Mouse (Mus musculus) bone marrow, adult 2 months (tissue): Measurements from ENCODE around the gene Plch2. TPM values are rescaled to one million over a fixed set of nuclear protein-coding genes. Genes with fewer than 3 reads are reported as not detected.
A peak's percentile ranks its signal among the peaks of the same experiment; 100 is the strongest.

Experiments used
- H3K27ac ChIP-seq: fragments of 200-500 bp; 2 replicates; pipeline ENCODE4 v1.5.1; 2012; ENCODE audit warnings: low read depth, mild to moderate bottlenecking, control low read depth, inconsistent platforms, low read length; ENCODE audit not compliant: control insufficient read depth, poor library complexity, insufficient read depth
- H3K4me1 ChIP-seq: fragments of 200-500 bp; 2 replicates; pipeline ENCODE4 v1.6.1; 2011; ENCODE audit warnings: low read length; ENCODE audit not compliant: control insufficient read depth, insufficient read depth
- H3K4me3 ChIP-seq: fragments of 200-500 bp; replicated peaks from 2 replicates; pipeline ENCODE3; 2011; ENCODE audit warnings: mild to moderate bottlenecking, low read depth, low read length, control low read depth; ENCODE audit not compliant: control insufficient read depth
- CTCF ChIP-seq: fragments of 200-500 bp; IDR thresholded peaks from 2 replicates; pipeline ENCODE4 v1.5.1; 2011; ENCODE audit warnings: low read length, control low read depth; ENCODE audit not compliant: control insufficient read depth, insufficient read depth
- POLR2A ChIP-seq: fragments of 200-500 bp; IDR thresholded peaks from 2 replicates; pipeline ENCODE4 v1.6.1; 2011; ENCODE audit warnings: low read depth, mild to moderate bottlenecking, control low read depth, low read length, borderline replicate concordance; ENCODE audit not compliant: control insufficient read depth
- WGBS: fragments of 180-500 bp; shearing (Covaris S2); methylation state at CpG from one replicate; pipeline ENCODE4 v1.1.7; 2018; 5-methylcytosine and 5-hydroxymethylcytosine counted together
- polyA plus RNA-seq: library from polyadenylated mRNA; stranded (reverse); fragments of >200 nt; gene quantifications from 2 replicates; pipeline ENCODE4 v1.2.4, GENCODE M21; 2011; ENCODE audit warnings: low replicate concordance; ENCODE audit not compliant: missing spikeins, insufficient read depth, insufficient read length

Plch2 gene
- polyA plus RNA-seq, 1 experiment, result not detected

GRCm38 (mm10) chr4:155065970-155066833, 9.6 kb upstream of the Plch2 start:
- WGBS, result 2% methylated on average over 15 of the region's 15 CpGs
- peaks cover 1% of the 10 kb centered on the region; the same call in 1 of the 2 replicates for H3K4me1 ChIP-seq
- peak overlapping the region; percentile 41 for H3K27ac ChIP-seq
- TF ChIP-seq CTCF (peak; percentile 60), POLR2A (no peak)
- peak overlapping the region; percentile 49 for H3K4me3 ChIP-seq

DNA sequence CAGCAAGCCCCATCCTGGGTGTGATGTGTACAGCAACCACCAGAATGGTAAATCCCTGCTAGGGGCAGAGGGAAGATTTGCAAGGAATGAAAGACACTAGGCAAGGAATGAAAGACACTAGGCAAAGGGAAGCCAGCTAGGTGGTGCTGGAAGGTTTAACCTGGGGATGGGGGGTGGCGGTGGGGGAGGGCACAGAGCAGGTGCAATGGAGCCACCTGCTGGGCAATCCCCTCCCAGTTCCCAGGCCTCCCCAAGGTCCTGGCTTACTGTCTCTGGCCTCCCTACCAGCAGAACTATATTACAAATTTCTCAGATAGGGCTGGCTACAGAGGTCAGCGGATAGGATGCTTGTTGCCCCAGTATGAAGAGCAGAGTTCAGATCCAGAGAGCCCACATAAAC, 7.9 kb upstream of the Plch2 start:
- no peak overlapping the region for H3K4me3 ChIP-seq
- WGBS, result 86% methylated on average over 2 of the region's 2 CpGs
- no peak overlapping the region for H3K27ac ChIP-seq
- no peak for TF ChIP-seq POLR2A
- no peak for TF ChIP-seq CTCF
- H3K4me1 ChIP-seq, result peaks cover 1% of the 10 kb centered on the region; the same call in 1 of the 2 replicates

- no peak overlapping the region for H3K4me3 ChIP-seq
These were observed 7.3 kb upstream of the Plch2 start for GRCm38 (mm10) chr4:155063895-155064294.

DNA sequence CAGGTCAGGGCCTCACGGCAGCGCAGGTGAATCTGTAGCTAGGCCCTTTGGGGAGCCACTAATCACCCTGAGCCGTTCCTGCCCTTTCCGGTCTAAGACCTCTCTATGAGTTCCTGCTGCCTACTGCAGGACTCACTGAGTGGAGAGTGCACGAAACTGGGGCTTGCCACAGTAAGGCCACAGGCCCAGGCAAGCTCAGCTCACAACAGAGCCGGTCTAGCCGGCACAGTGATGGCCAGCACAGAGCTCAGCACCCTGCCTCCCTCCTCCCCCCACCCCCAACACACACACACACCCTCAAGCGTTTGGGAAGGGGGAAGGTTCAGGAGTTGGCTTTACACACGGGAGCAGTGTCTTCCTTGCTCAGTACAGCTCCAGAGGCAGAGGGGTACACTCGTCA, 1.7 kb upstream of the Plch2 start:
- H3K27ac ChIP-seq, result no peak overlapping the region
- TF ChIP-seq CTCF (no peak), POLR2A (no peak)
- WGBS, result 46% methylated on average over 10 of the region's 10 CpGs
- H3K4me3 ChIP-seq, result no peak overlapping the region
- H3K4me1 ChIP-seq, result no peaks in the 10 kb centered on the region

More at GRCm38 (mm10) chr4:155063895-155064294, 7.3 kb upstream of the Plch2 start:
- Histone ChIP-seq H3K4me1 (peaks cover 1% of the 10 kb centered on the region; the same call in 1 of the 2 replicates), H3K27ac (no peak overlapping the region)
- TF ChIP-seq POLR2A (no peak), CTCF (no peak)
- 64% methylated on average over 3 of the region's 3 CpGs for WGBS

DNA sequence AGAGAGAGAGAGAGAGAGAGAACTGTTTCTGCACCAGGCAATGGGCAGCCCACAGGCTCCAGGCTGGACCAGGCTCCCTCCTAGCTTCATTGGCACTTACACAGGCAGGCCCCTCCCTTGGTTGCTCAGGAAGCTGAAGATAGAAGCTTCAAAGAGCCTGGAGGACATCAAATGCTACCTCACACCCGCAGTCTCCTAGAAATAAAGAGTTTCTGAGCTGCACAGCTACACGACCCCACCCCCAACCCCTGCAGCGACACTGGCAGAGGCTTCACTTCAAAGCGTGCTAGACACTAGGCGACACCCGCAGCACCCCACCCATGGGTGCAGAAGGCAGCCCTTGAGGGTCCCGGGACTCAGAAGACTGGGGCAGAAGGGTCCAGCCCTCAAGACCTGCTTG, 6.5 kb downstream of the Plch2 start:
- Histone ChIP-seq H3K4me3 (no peak overlapping the region), H3K27ac (no peak overlapping the region), H3K4me1 (peaks cover 1% of the 10 kb centered on the region; the same call in 1 of the 2 replicates)
- 61% methylated on average over 7 of the region's 7 CpGs for WGBS
- no peak for TF ChIP-seq POLR2A
- TF ChIP-seq CTCF, result no peak

- 80% methylated on average over 14 of the region's 14 CpGs for WGBS
- Histone ChIP-seq H3K4me3 (no peak overlapping the region), H3K4me1 (peaks cover 1% of the 10 kb centered on the region; the same call in 1 of the 2 replicates), H3K27ac (no peak overlapping the region)
- no peak for TF ChIP-seq CTCF
These were observed 9.9 kb downstream of the Plch2 start for GRCm38 (mm10) chr4:155046636-155047035.

DNA sequence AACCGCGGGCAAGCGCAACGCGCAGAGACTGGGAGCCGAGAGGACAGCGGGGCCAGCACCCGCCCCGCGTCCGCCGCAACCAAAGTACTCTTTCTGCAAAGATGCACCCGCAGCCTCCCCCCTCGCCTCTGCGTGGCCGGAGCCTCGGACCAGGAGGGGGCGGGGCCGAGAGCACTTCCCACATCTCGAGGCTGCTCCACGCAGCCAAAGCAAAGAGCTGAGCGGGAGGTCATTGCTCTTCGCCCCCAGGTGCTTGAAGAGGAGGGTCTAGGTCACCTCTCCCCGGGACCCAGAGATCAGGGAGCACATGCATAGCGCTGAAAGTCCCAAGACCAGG, 13.3 kb downstream of the Plch2 start:
- Histone ChIP-seq H3K4me3 (no peak overlapping the region), H3K27ac (no peak overlapping the region), H3K4me1 (no peaks in the 10 kb centered on the region)
- 3% methylated on average over 25 of the region's 25 CpGs for WGBS
- TF ChIP-seq CTCF, result no peak
- TF ChIP-seq POLR2A, result no peak

- H3K27ac ChIP-seq, result no peak overlapping the region
- TF ChIP-seq POLR2A (no peak), CTCF (no peak)
- no peak overlapping the region for H3K4me3 ChIP-seq
- H3K4me1 ChIP-seq, result no peaks in the 10 kb centered on the region
- WGBS, result 5% methylated on average over 65 of the region's 65 CpGs
These were observed 13.8 kb downstream of the Plch2 start for GRCm38 (mm10) chr4:155042606-155043288.
